Mouse (Mus musculus) left cerebral cortex, postnatal 14 days (tissue): ENCODE data around the gene Hdac5. TPM values are rescaled to one million over a fixed set of nuclear protein-coding genes. Genes with fewer than 3 reads are reported as not detected.
"Not testable (repeated sequence)": the region's sequence is repeated elsewhere in the genome, so short reads cannot be mapped to it uniquely, and the experiment has no call there.

ENCODE experiments used
- DNase-seq, 2 experiments: peaks; one replicate each; pipeline ENCODE4 v3.0.0; 2021 to 2022; ENCODE audit warnings: low spot score in 2 of 2, mixed read lengths in 1 of 2
- intact Hi-C: fragments of 180-260 bp; cut with DNase I; formaldehyde crosslinking; loops from one replicate; pipeline ENCODE4 v1.15.1; 2025
- total RNA-seq, 2 experiments: library from RNA; stranded (reverse); gene quantifications; 2 replicates each; pipeline ENCODE4 v1.2.3; 2021

Hdac5 gene
- total RNA-seq, 2 experiments from 2014 or later: 194 to 197 TPM

DNA sequence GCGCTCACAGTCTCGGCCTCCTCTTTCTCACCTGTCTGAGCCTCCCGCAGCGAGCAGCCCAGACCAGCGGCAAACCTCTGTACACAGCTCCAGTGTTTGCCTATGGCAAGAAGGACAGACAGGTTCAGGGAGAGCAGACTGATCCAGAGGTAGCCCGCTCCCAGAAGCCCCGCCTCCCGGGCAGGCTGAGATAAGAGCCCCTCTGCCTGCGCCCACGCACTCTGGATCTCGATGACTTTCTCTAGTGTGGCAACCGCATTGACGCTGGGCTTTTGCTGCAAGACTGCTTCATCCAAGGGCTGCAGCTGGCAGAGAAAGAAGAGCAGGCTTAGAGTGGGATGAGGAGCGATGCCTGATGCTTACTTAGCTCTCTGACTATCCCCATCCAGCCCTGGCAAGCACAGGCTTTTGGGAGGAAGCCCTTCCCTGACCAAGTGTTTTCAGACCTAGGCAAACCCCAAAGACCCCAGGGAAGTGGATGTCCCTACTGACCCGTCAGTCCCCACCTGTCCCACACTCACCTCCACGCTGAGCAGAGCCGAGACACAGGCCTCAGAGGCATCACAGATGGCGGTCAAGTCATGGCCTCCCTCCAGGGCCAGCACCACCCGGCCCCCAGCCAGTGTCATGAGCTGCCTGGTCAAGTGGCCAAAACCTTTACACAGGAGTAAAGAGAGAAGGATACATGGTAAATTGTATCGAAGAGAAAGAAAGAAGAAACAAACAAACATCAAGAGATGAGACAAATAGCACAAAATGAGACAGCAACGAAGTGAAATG lies 33.8 kb downstream of the Hdac5 start:
- peak in 1 of 2 experiments; percentile 76 for DNase-seq
- intact Hi-C loops: no loop called here

DNA sequence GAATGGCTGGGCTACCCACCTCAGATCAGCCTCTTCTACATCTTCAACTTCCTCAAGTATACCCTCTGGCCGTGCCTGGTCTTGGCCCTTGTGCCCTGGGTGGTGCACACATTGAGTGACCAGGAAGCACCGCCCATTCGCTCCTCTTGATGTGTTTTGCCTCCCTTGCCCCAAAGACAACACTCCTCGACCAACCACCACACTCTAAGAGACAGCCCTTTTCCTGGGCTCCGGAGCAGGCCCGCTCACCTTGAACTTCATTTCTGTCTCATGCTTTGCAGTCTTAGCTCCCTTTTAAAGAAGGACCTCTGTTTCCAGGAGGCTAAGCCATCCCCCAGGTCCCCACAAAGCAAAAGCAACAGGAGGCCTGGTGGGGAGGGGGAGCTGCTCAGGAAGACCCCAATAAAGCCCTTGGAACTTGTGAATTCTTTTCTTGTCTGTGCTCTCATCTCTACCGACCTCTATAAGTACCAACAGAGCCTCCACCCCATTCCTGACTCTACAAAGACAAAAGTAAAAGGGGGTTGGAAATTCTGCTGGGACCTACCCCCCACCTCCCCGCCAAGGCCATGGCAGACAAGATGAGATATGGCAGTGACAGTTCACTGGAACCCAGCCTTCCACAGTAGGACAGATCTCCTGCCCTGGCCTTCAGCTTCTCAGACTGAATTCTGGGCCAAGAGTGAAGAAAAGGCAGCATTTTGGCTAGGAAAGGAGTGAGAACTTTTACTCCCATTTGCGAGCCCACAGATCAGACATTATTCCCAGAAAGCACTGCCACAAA lies 36.1 kb downstream of the Hdac5 start:
- no peak for DNase-seq
- intact Hi-C loops: no loop called here

DNA sequence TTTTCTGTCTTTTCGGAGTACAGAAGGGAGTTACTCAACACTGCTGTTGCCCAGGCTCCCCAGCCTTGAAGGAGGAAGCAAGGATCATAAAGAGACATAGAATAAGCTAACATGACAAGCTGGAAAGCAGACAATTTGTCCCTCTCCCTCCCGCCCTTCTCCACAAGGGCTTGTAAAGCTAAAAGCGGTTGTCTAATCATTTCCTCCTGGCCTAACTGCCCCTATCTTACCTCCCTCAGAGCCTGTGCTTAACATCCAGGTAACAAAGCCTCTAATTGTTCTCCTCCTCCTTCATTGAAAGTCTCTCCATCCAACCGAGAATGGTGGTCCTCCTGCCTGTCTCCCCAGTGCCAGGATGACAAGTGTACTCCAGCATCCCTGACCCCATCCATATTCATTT lies 39.1 kb downstream of the Hdac5 start:
- no peak for DNase-seq
- intact Hi-C loops: no loop called here

DNA sequence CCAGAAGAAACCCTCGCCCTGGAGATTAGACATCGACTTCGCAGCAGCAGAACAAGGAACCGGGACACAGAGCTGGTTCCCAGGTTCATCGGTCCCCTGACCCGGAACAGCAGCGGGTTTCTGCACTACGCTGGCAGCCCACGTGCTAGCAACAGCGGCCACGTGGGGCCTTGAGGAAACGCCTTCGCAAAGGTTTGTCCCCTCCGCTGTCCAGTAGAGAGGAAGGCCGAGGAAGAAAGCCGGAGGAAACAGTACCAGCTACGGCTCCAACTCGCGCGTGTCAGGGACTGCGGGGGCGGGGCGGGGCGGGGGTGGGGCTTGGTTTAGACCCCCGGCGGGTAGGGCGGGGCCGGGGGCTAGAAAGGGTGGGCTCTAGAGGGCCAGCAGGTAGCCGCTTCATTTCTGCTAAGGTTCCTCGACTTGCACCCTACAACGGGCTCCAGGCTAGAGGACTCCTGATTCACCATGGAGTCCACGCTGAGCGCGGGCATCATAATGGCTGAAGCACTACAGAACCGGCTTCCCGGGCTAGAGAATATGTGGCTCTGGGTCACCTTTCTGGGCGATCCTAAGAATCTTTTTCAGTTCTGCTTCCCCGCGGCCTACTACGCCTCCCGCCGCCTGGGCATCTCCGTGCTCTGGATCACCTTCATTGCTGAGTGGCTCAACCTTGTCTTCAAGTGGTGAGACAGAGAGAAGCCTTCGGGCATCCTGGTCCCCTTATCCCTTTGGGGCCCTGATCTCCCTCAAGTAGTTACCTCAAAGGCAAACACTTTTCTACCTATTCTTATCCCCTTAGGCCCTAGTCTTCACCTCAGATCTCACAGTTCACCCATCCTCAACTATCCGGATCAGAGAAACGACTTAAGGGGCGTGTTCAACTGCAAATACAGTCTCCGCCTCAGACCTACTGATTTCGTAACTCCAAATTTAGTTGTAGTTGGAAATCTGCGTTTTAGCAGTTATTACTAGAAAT lies 40.2 kb downstream of the Hdac5 start, which contains the start of gene G6pc3:
G6pc3 (plus strand) TSS at position 160 of the 976 bp plus-strand sequence.
- DNase-seq: peak; percentile 92
- intact Hi-C loops: loop anchor here (5.0 kb wide), 1 partner anchor 38 kb away; no protein-coding TSS in a partner anchor

DNA sequence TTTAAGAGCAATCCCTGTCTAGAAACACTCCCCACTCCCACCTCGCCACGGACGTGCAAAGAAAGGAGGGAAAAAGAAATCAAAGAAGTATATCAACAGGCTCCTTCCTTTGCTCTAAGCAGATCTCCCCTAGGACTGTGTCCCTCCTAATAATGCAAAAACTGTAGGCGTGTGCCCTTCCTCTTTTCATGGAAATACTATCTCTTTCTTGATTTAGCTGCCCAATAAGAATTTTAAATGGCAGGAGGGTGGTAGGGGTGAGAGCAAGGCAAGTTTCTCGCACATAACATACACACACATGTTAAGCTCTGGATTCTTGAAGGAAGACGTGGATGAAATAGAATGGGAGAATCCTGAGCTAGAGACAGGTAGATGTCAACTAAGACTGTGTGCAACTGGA lies 41.0 kb downstream of the Hdac5 start:
- DNase-seq: no peak
- intact Hi-C loops: loop anchor here (5.0 kb wide), 1 partner anchor 38 kb away; no protein-coding TSS in a partner anchor

DNA sequence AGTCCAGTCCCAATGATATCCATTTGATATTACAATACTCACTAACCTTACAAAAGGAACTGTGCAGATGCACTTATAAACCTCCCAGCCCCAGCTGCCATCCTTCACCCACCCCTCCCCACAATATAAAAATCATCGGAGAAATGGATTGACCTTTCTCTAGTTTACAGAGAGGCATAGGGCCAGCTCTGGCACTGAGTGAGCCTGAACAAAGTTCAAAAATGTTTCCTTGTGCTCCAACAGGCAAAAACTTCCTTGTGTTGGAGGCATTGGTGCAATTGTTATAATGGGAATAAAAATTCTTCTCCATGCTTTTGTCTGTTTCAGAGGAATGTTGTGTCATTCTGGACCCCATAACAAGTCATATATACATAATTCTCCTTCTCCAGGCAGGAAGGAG lies 43.7 kb downstream of the Hdac5 start:
- intact Hi-C loops: loop anchor here (5.0 kb wide), 1 partner anchor 41 kb away; no protein-coding TSS in a partner anchor
- no peak for DNase-seq

DNA sequence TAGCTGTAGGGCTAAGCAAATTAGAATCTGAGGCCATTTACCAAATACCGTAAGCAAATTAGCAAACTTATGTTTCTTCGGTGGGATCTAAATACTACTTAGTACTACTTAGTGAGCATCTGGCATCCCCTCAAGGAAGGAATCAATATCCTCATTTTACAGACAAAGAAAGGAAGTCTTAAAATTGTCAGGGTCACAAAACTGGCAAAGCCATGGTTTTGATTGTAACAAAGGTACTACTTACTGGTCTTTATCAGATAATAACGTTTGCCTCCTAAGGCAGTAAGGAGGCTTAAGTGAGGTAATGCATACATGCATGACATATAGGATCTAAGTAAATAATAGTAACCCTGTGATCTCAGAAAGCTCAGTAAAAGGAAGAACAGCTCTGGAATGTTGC lies 44.3 kb downstream of the Hdac5 start:
- intact Hi-C loops: loop anchor here (5.0 kb wide), 1 partner anchor 42 kb away; no protein-coding TSS in a partner anchor
- no peak for DNase-seq

DNA sequence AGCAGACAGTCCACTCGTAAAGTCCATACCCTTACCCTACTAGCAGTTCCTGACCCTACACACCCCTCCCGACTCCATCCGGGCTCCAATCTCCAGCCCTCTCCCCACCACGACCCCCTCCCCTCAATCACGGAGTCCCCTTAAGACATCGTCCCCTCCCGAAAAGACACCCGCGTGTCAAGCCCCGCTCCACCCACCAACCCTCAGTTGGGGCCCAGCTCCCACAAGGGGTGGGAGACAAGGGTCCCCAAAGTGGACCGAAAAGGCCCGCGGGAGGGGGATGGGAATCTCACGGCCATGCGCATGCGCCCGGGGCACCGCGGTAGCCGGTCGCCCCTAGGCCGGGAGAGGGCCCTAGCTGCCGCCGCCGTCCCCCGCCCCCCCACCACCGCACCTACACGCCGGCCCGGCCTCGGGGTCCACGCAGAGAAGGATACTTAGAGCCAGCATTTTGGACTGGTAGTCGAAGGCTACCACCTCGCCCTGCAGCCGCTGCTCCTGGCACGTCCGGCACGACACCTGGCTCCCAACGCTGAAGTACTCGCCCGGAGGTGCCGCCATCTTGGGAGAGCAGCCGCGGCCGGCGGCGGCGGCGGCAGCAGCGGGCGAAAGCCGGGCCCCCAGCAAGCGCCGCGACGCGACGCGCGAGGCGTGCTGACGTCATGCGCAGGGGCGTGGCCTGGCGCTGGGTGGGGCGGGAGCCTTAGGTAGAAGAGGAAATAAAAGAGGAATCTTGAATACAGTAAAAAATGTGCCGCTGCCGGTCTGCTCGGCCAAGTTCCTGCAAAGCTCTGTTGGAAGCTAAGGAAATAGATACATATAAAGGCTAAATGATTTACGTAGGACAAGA lies 45.1 kb downstream of the Hdac5 start, which contains the start of gene Lsm12:
Lsm12 (minus strand) TSS at position 651 of the 850 bp plus-strand sequence.
- intact Hi-C loops: loop anchor here (5.0 kb wide), 1 partner anchor 42 kb away; no protein-coding TSS in a partner anchor
- DNase-seq: peak; percentile 89 to 93

DNA sequence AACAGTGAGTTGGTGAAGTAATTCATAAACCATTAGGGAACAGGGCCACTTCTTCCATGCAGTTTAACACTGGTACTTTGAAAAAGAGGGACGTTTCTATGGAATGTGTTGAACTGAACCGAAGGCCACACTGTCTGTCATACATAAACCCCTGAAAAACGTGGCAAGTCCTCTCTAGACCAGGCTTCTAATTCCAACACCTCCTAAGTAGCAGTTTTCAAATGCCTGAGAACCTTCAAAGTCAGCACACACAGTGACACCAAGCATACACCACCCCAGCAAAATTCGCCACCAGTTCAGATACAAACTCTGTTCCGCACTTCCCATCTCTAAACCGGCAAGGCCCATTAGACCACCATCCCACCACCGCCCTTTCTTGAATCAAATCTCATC lies 45.7 kb downstream of the Hdac5 start:
- intact Hi-C loops: no loop called here
- DNase-seq: no peak

DNA sequence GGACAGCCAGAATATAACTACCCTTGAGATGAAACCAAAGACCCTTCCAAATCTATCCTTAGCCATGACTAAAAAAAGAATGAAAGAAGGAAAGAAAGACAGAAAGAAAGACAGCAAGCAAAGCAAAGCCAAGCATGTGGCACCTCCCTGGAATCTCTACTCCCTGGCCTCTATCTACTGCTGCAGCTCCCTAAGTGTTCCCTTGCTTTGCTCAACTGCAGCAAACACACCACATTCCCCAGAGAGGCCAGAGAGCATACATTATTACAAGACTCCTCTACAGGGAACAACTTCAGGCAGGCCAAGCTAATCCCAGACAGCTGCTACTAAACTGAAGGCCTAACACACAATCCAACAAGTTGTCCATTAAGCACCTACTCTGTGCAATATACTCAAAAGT lies 50.1 kb downstream of the Hdac5 start:
- intact Hi-C loops: no loop called here
- DNase-seq: no peak

DNA sequence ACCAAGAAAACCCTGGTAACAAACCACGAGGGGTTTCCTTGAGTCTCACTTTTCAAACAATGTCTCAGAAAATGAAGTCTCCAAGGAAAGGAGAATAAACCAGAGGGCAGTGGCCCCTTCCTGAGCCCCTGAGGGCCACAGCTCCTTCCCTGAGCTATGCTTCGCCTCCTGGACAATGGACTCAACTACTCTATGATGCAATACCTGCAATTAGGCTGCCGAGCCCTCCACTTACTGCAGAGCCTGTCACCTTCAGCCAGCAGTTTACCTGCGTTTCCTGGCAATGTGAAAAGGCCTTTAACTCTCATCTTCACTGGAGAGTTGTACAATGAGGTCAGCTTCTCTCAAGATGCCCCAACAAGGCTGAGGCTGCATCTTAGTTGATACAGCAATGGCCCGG lies 61.3 kb downstream of the Hdac5 start:
- intact Hi-C loops: no loop called here
- DNase-seq: no peak

DNA sequence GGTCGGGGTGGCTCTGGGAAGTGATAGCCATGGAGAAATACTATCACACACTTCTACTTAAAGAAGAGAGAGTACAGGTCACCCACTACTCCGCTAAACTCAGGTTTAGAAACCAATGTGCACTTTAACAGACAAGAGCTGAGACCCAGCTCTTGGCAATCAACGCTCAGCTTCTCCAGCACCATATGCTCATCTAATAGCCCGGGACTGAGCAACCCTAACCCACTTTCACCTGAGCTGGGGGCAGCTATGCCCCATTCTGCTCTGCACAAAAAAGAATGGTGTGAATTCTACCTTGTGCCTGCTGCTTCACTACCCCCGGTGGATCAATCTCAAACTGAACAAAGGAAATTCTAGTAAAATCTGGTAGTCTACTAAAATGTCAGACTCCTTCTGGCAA lies 62.4 kb downstream of the Hdac5 start:
- intact Hi-C loops: no loop called here
- DNase-seq: no peak

DNA sequence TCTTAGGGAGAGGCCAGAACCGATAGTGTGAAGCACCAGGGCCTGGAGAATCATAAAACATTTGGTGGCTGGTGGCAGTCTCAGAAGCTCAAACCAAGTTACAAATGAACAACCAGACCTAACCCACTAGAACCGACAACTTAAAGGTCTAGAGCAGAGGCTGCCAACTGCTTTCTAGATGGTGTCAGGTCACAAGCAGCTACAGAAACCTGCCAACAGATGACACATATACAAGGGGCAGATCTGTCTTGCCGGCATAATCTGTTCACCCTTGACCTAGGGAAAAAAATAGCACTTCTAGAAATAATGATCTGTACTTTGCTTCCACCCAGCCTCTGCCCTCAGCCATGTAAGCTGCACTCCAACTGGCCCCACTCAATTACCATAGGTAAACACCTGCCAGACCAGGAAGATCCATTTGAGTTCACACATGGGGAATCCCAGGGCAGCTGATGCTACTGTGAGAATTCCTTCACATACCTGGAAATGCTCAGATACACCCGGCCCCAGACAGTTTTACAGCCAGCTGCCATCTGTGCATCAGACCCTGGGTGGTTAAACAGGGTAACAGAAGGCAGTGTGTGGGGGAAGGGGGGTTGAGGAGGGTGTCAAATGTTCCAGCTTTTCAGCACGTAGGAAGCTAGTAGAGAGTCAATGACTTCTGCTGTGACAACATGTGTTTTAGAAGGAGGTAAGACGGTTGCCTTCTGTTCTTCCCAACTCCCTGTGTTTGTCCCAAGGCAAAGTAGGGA lies 63.8 kb downstream of the Hdac5 start:
- intact Hi-C loops: no loop called here
- peak in 1 of 2 experiments; percentile 42 for DNase-seq

DNA sequence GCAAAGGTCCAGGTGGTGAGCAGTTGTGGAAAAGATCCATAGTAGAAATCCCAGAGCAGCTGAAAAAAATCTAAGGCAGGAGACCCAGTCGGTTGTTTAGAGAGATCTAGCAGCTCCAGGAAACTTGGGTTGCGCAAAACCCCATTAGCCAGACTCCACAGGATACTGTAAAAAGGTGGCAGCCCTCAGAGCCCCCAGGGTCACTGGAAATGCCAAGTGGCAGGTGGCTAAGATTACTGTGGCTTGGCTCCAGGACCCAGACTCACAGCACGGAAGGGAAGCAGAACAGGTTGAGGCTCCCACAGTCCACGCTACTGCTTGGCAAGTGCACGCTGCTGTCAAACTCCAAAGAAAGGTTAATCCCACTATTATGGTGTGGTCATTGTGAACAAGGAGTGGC lies 70.2 kb downstream of the Hdac5 start:
- intact Hi-C loops: loop anchor here (5.0 kb wide), 2 partner anchors 63 to 108 kb away; partner anchors contain the start of gene Asb16

DNA sequence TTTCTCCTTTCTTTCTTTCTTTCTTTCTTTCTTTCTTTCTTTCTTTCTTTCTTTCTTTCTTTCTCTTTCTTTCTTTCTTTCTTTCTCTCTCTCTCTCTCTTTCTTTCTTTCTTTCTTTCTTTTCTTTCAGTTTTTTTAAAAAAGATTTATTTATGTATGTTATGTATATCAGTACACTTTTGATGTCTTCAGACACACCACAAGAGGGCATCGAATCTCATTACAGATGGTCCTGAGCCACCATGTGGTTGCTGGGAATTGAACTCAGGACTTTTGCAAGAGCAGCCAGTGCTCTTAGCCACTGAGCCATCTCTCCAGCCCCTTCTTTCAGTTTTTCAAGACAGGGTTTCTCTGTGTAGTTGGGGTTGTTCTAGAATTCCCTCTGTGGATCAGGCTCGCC lies 71.9 kb downstream of the Hdac5 start:
- intact Hi-C loops: loop anchor here (5.0 kb wide), 2 partner anchors 64 to 109 kb away; partner anchors contain the start of gene Asb16
- DNase-seq: not testable (repeated sequence)

More for the DNA sequence above, 70.2 kb downstream of the Hdac5 start:
- no peak for DNase-seq

DNA sequence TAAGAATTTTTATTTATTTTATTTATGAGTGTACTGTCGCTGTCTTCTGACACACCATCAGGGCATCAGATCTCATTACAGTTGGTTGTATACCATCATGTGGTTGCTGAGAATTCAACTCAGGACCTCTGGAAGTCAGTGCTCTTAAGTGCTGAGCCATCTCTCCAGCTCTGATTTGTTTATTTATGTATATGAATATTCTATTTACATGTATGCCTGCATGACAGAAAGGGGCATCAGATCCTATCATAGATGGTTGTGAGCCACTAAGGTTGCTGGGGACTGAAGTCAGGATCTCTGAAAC lies 73.2 kb downstream of the Hdac5 start:
- intact Hi-C loops: loop anchor here (5.0 kb wide), 2 partner anchors 66 to 111 kb away; partner anchors contain the start of gene Asb16
- DNase-seq: no peak

DNA sequence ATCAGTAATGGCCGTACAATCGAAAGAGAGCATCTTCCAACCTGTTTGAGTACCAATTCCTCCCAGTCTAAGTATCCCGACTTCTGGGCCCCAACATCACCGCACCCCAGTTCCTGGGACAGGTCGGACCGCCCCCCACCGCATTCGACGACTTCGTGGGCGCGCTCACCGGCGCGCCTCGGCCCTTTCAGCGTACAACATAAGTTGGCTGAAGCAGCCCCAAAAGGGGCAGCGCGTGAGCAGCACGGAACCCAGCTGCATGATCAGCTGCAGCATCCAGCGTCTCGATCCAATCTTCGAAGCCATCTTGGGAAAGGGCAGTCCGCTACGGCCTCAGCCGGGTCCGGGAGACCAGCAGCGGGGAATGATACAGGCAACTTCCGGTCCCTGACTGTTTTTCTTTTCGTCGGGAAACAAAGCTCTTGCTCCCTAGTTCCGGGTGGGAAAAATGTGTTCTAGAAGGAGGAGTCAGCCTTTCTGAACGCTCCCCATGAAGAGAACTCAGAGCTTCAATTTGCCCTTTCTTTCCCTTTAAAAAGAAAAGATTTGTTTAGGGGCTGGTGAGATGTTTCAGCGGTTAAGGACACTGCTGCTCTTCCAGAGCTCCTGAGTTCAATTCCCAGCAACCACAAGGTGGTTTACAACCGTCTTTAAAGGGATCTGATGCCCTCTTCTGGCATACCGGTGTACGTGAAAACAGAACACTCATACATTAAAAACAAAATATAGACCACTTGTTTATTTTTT lies 73.8 kb downstream of the Hdac5 start, which contains the start of gene Tmem101:
Tmem101 (minus strand) TSS at position 366 of the 747 bp plus-strand sequence.
- intact Hi-C loops: loop anchor here (5.0 kb wide), 2 partner anchors 66 to 111 kb away; partner anchors contain the start of gene Asb16
- DNase-seq: peak; percentile 89 to 95
